Mouse (Mus musculus) CD4-positive, CD25-positive, alpha-beta regulatory T cell, adult 2 months (primary cell): ENCODE results near the gene Gcnt7.

ENCODE experiments used
- DNase-seq: peaks from one replicate; pipeline ENCODE4 v3.0.0-alpha.2; 2012; ENCODE audit warnings: low read depth, low spot score

Gcnt7 gene

GRCm38 (mm10) chr2:172460647-172461046 is 2.3 kb upstream of the Gcnt7 start:
- DNase-seq, result no peak

GRCm38 (mm10) chr2:172452458-172452857 is 5.9 kb downstream of the Gcnt7 start:
- no peak for DNase-seq

- DNase-seq, result no peak
Measured at GRCm38 (mm10) chr2:172452031-172452430, 6.4 kb downstream of the Gcnt7 start.

GRCm38 (mm10) chr2:172450640-172451039 is 7.8 kb downstream of the Gcnt7 start:
- no peak for DNase-seq

- no peak for DNase-seq
Measured at GRCm38 (mm10) chr2:172448329-172448728, 10.1 kb downstream of the Gcnt7 start.

- DNase-seq, result peak; percentile 70
Measured at GRCm38 (mm10) chr2:172447317-172447716, 11.1 kb downstream of the Gcnt7 start.

- no peak for DNase-seq
Measured at GRCm38 (mm10) chr2:172445617-172446016, 12.8 kb downstream of the Gcnt7 start.

GRCm38 (mm10) chr2:172441176-172441575 is 17.2 kb downstream of the Gcnt7 start:
- peak; percentile 44 for DNase-seq

- DNase-seq, result no peak
Measured at GRCm38 (mm10) chr2:172440640-172441005, 17.8 kb downstream of the Gcnt7 start.

GRCm38 (mm10) chr2:172439843-172440639 is 18.4 kb downstream of the Gcnt7 start, which contains the start of gene Rtf2:
Rtf2 (plus strand) TSS chr2:172440556.
- peak; percentile 99 for DNase-seq

- DNase-seq, result peak; percentile 55
Measured at GRCm38 (mm10) chr2:172437371-172437952, 20.9 kb downstream of the Gcnt7 start.

- DNase-seq, result peak; percentile 78
Measured at GRCm38 (mm10) chr2:172433746-172434145, 24.6 kb downstream of the Gcnt7 start.

GRCm38 (mm10) chr2:172430609-172431008 is 27.8 kb downstream of the Gcnt7 start:
- no peak for DNase-seq

- DNase-seq, result no peak
Measured at GRCm38 (mm10) chr2:172418208-172418607, 40.2 kb downstream of the Gcnt7 start.

GRCm38 (mm10) chr2:172416876-172417275 is 41.5 kb downstream of the Gcnt7 start:
- no peak for DNase-seq

- DNase-seq, result no peak
Measured at GRCm38 (mm10) chr2:172416218-172416617, 42.2 kb downstream of the Gcnt7 start.

- no peak for DNase-seq
Measured at GRCm38 (mm10) chr2:172413894-172414293, 44.5 kb downstream of the Gcnt7 start.

GRCm38 (mm10) chr2:172413273-172413672 is 45.1 kb downstream of the Gcnt7 start:
- no peak for DNase-seq

- no peak for DNase-seq
Measured at GRCm38 (mm10) chr2:172412454-172412853, 45.9 kb downstream of the Gcnt7 start.

GRCm38 (mm10) chr2:172411091-172411490 is 47.3 kb downstream of the Gcnt7 start:
- DNase-seq, result no peak

- DNase-seq, result no peak
Measured at GRCm38 (mm10) chr2:172410686-172411085, 47.7 kb downstream of the Gcnt7 start.

GRCm38 (mm10) chr2:172407499-172407898 is 50.9 kb downstream of the Gcnt7 start:
- DNase-seq, result no peak

- DNase-seq, result no peak
Measured at GRCm38 (mm10) chr2:172406173-172406572, 52.2 kb downstream of the Gcnt7 start.
